Mouse (Mus musculus): ENCODE results near the gene Fam189a1. TPM values are rescaled to one million over a fixed set of nuclear protein-coding genes. Genes with fewer than 3 reads are reported as not detected.

Fam189a1 gene
- total and polyA plus RNA-seq, 3 experiments: 0.10 TPM; not detected in 2

DNA sequence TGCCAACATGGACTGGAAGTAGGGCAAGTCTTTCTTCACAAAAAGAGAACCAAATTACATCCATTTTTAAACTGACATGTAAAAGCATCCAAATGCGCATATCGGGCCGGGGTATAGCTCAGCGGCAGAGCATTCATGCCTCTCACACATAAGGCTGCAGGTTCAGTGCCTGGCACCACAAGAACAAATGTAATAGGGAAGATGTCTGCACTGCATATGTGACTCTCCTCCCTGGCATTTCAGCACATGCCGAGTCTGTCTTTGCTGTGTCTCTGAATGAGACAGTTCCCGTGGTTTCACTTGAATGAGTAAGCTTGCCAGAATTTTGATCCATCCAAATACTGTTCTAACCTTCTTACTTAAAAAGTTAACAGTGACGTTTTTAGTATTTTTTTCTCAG, 39.5 kb downstream of the Fam189a1 start:
- dilution Hi-C loops (cut with MboI; ENCODE audit: extremely low pct_ligation_motif_present, extremely low pct_unique_long_range_greater_than_20kb, low sequenced_read_pairs): no loop called here

DNA sequence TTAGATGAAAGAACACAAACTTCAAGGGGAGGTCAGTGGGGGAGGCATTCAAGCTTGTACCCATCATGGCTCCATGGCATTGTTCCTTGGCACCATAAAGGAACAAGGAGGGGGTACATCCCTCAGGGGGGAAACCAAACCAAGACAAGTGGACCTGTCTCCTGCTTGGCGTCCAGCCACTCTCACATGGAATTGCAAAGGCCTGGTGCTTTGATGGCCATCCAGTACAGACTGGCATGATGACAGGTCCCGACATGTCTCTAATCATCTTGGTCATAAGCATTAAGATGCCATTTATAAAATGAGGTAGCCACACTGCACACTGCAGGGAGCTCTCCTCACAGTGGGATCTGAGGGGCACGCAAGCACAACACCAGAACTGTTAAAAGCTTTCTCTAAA, 41.0 kb downstream of the Fam189a1 start:
- dilution Hi-C loops (cut with MboI; ENCODE audit: extremely low pct_ligation_motif_present, extremely low pct_unique_long_range_greater_than_20kb, low sequenced_read_pairs): no loop called here
- Histone ChIP-seq H3K9ac (ENCODE audit: insufficient read depth, low read depth) (no peak overlapping the region), H3K36me3 (replicated peaks in 1 of 2; ENCODE audit: control insufficient read depth in 1 of 2, insufficient read depth in 1 of 2, low read length in 1 of 2) (no peaks in the 10 kb centered on the region), H3K4me2 (ENCODE audit: insufficient read depth, low read depth, poor library complexity, severe bottlenecking) (no peak overlapping the region), H3K4me3 (replicated peaks in 1 of 3; ENCODE audit: low read depth in 2 of 3, low read length in 2 of 3, poor library complexity in 1 of 3) (no peak overlapping the region), H3K4me1 (ENCODE audit: control insufficient read depth in 1 of 2, insufficient read depth in 2 of 2) (no peaks in the 10 kb centered on the region), H3K9me3 (replicated peaks; ENCODE audit: low read length) (peaks cover 35% of the 10 kb centered on the region), H3K79me2 (replicated peaks; ENCODE audit: control insufficient read depth, extremely low read depth, insufficient read depth, poor library complexity, severe bottlenecking) (no peaks in the 10 kb centered on the region), H3K27ac (ENCODE audit: insufficient read depth, low read depth) (no peak overlapping the region), H3K27me3 (replicated peaks) (no peaks in the 10 kb centered on the region)
- TF ChIP-seq HCFC1 (IDR thresholded peaks at IDR 0.05; ENCODE audit: low read depth, low read length) (no peak), RAD21 (IDR thresholded peaks at IDR 0.05; ENCODE audit: low read depth, low read length) (no peak), ZMIZ1 (IDR thresholded peaks at IDR 0.05; ENCODE audit: low read depth, low read length) (no peak), ETS1 (conservative IDR thresholded peaks at IDR 0.05; ENCODE audit: low read depth, low read length) (no peak), GABPA (IDR thresholded peaks at IDR 0.05; ENCODE audit: insufficient replicate concordance, low read depth, low read length) (no peak), RCOR1 (conservative IDR thresholded peaks at IDR 0.05; ENCODE audit: low read depth, low read length) (no peak), TCF12 (IDR thresholded peaks at IDR 0.05; ENCODE audit: low read depth, low read length) (no peak), MXI1 (IDR thresholded peaks at IDR 0.05; ENCODE audit: low read depth, low read length) (no peak), ZC3H11A (IDR thresholded peaks at IDR 0.05; ENCODE audit: low read depth, low read length) (no peak), ELF1 (IDR thresholded peaks at IDR 0.05; ENCODE audit: low read depth, low read length) (no peak), ZKSCAN1 (IDR thresholded peaks at IDR 0.05; ENCODE audit: borderline replicate concordance, low read depth, low read length) (no peak), ZNF384 (IDR thresholded peaks at IDR 0.05; ENCODE audit: low read depth, low read length) (no peak), CTCF (conservative IDR thresholded peaks at IDR 0.05 in 1 of 2, IDR thresholded peaks at IDR 0.05 in 1 of 2; ENCODE audit: low read depth in 2 of 2, low read length in 2 of 2) (no peak)
- in situ Hi-C loops (cut with MboI; ENCODE audit: low pct_ligation_motif_present, low pct_unique_long_range_greater_than_20kb, low sequenced_read_pairs): no loop called here
- no peak for DNase-seq (ENCODE audit: extremely low read depth)

More for the DNA sequence above, 39.5 kb downstream of the Fam189a1 start:
- TF ChIP-seq GABPA (IDR thresholded peaks at IDR 0.05; ENCODE audit: insufficient replicate concordance, low read depth, low read length) (no peak), CHD1 (IDR thresholded peaks at IDR 0.05; ENCODE audit: low read depth, low read length) (no peak), RAD21 (IDR thresholded peaks at IDR 0.05; ENCODE audit: low read depth, low read length) (no peak), CHD2 (IDR thresholded peaks at IDR 0.05; ENCODE audit: low read length) (no peak), PAX5 (IDR thresholded peaks at IDR 0.05; ENCODE audit: low read length) (no peak), BHLHE40 (IDR thresholded peaks at IDR 0.05; ENCODE audit: low read depth, low read length) (no peak), SIN3A (IDR thresholded peaks at IDR 0.05; ENCODE audit: low read length) (no peak), ZNF384 (IDR thresholded peaks at IDR 0.05; ENCODE audit: low read depth, low read length) (no peak), POLR2A (IDR thresholded peaks at IDR 0.05; ENCODE audit: low read depth, low read length) (no peak), MEF2A (IDR thresholded peaks at IDR 0.05; ENCODE audit: borderline replicate concordance, low read depth, low read length) (no peak), SMC3 (IDR thresholded peaks at IDR 0.05; ENCODE audit: low read depth, low read length) (no peak), USF1 (IDR thresholded peaks at IDR 0.05; ENCODE audit: low read depth, low read length) (no peak), ZKSCAN1 (IDR thresholded peaks at IDR 0.05; ENCODE audit: borderline replicate concordance, low read depth, low read length) (no peak)
- peaks cover 29% of the 10 kb centered on the region for H3K9me3 ChIP-seq (replicated peaks; ENCODE audit: low read length)
- no peak for DNase-seq (ENCODE audit: extremely low read depth)
- in situ Hi-C loops (cut with MboI; ENCODE audit: low pct_ligation_motif_present, low pct_unique_long_range_greater_than_20kb, low sequenced_read_pairs): no loop called here
- peaks cover 2% of the 10 kb centered on the region for H3K27me3 ChIP-seq (replicated peaks)
- no peaks in the 10 kb centered on the region for H3K79me2 ChIP-seq (replicated peaks; ENCODE audit: control insufficient read depth, extremely low read depth, insufficient read depth, poor library complexity, severe bottlenecking)
- no peak overlapping the region for H3K4me3 ChIP-seq (replicated peaks in 1 of 3; ENCODE audit: low read depth in 2 of 3, low read length in 2 of 3, poor library complexity in 1 of 3)
- H3K27ac ChIP-seq (ENCODE audit: insufficient read depth, low read depth): no peak overlapping the region
- no peak overlapping the region for H3K9ac ChIP-seq (ENCODE audit: insufficient read depth, low read depth)
- no peak overlapping the region for H3K4me2 ChIP-seq (ENCODE audit: insufficient read depth, low read depth, poor library complexity, severe bottlenecking)
- no peaks in the 10 kb centered on the region for H3K4me1 ChIP-seq (ENCODE audit: control insufficient read depth in 1 of 2, insufficient read depth in 2 of 2)
- no peaks in the 10 kb centered on the region for H3K36me3 ChIP-seq (replicated peaks in 1 of 2; ENCODE audit: control insufficient read depth in 1 of 2, insufficient read depth in 1 of 2, low read length in 1 of 2)
